ENCODE assay signal across 22 mouse cellular contexts in the genomic region with DNA sequence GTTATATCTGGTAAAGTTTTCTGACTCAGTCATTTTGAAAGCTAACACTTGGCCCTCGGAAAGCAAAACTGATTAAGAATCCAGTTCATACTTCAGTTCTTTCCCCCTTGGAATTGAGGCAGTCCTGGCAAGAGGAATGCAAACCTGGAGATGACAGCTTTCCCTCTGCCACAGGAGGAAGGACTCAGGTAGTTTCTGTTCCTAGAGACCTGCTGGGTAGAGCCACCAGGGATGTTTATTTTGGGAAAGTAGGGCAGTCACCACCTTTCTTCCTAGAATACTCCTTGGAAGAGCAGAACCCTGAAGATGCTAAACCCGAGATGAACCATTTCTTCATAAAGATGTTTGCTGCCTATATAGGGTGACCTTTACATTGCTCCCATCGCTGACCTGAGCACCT.
DNase-seq lines count a peak whose midpoint lies in the region; ATAC-seq and TF ChIP-seq lines count a peak whose summit lies in the region.
"Had no signal": no experiment of that assay in that cellular context is flagged by ENCODE, and none has a peak within 500 bp of the region (broad histone marks: within the 10 kb centered on the region; RNA-seq: fewer than 3 reads in every experiment).

No protein-coding gene starts in this region.

- no peak for TF ChIP-seq CTCF in heart, adult 2 months (IDR thresholded peaks at IDR 0.05)

- H3K4me3 ChIP-seq in heart, adult 2 months: no peak overlapping the region
- H3K4me3 ChIP-seq: embryonic facial prominence, embryonic 13.5 days; forebrain, embryonic 12.5 days; gastrocnemius, adult 2 months; heart, embryonic 10.5 days; heart, embryonic 15.5 days; hindbrain, embryonic 10.5 days had no signal

- intact Hi-C loops in heart, adult 2 months (cut with DNase I): loop anchor here (10.0 kb wide), 1 partner anchor 763 kb away; no protein-coding TSS in a partner anchor

- no peak for TF ChIP-seq POLR2A in heart, adult 2 months (IDR thresholded peaks at IDR 0.05; ENCODE audit: insufficient read depth, low read depth, low read length)

- ATAC-seq in cerebellum, adult (ENCODE audit: insufficient number of reproducible peaks, low FRiP score, low TSS enrichment): 0 out of 2 replicates have a peak, but pooled peaks have one; percentile 66
- ATAC-seq: CD4-positive, CD25-positive, alpha-beta regulatory T cell, adult 4 months; forebrain, embryonic 16.5 days; intestine, postnatal 0 days had no signal

- no peak for TF ChIP-seq EP300 in heart, adult 2 months (IDR thresholded peaks at IDR 0.05; ENCODE audit: insufficient read depth, low read depth, low read length)

- no peak overlapping the region for H3K27ac ChIP-seq in heart, adult 2 months
- H3K27ac ChIP-seq: embryonic facial prominence, embryonic 13.5 days; forebrain, embryonic 12.5 days; gastrocnemius, adult 2 months; heart, embryonic 10.5 days; heart, embryonic 15.5 days; hindbrain, embryonic 10.5 days; hindbrain, embryonic 14.5 days had no signal

- H3K4me1 ChIP-seq in heart, adult 2 months (ENCODE audit: control insufficient read depth, insufficient read depth, low read length): no peaks in the 10 kb centered on the region
- H3K4me1 ChIP-seq: embryonic facial prominence, embryonic 13.5 days; forebrain, embryonic 12.5 days; hindbrain, embryonic 10.5 days had no signal

- H3K9ac ChIP-seq in heart, adult 2 months (ENCODE audit: low read depth, low read length): no peak overlapping the region
- H3K9ac ChIP-seq: embryonic facial prominence, embryonic 13.5 days; forebrain, embryonic 12.5 days; heart, embryonic 15.5 days; hindbrain, embryonic 14.5 days had no signal

- H3K36me3 ChIP-seq in heart, adult 2 months (ENCODE audit: control insufficient read depth, insufficient read depth, low read length): no peaks in the 10 kb centered on the region; the same call in 1 of the 2 replicates
- H3K36me3 ChIP-seq: forebrain, embryonic 12.5 days had no signal

- no peaks in the 10 kb centered on the region for H3K27me3 ChIP-seq in heart, adult 2 months (ENCODE audit: control insufficient read depth, insufficient read depth, low read length)
- H3K27me3 ChIP-seq: embryonic facial prominence, embryonic 13.5 days; forebrain, embryonic 12.5 days; heart, embryonic 15.5 days had no signal

- DNase-seq in cerebellum, adult 11 months: no peak
- DNase-seq in heart, adult 11 months: peak; percentile 55
- DNase-seq in heart, adult 2 months: no peak
- peak; percentile 76 for DNase-seq in brain, adult 2 months (ENCODE audit: low read depth, low spot score)
- DNase-seq in cerebellum, postnatal 25 days: peak; percentile 51 to 55
- DNase-seq in layer of hippocampus, postnatal 36 days: no peak
- DNase-seq: adrenal gland, adult 8-10 months; adrenal gland, postnatal 36 days; B cell, adult 2 months; gastrocnemius, adult 2 months; gastrocnemius, postnatal 25 days; kidney, adult 9 months had no signal

- WGBS in heart, adult 2 months: 68% methylated on average over 3 of the region's 3 CpGs

- no peaks in the 10 kb centered on the region for H3K79me2 ChIP-seq in heart, adult 2 months (replicated peaks; ENCODE audit: control insufficient read depth, insufficient read depth, low read length)

Comparison
In these comparisons a context has a peak if more than half of its experiments do, and no peak if none do; other contexts are left out.
1. DNase-seq: peak in heart, adult 11 months (single experiment), brain, adult 2 months (single experiment) and cerebellum, postnatal 25 days (2 of 2); none in cerebellum, adult 11 months (single experiment), heart, adult 2 months (0 of 2) and layer of hippocampus, postnatal 36 days (0 of 2).